Mouse (Mus musculus) myocyte (in vitro differentiated cells): ENCODE measurements around the gene Leng8.

Experiments
- CEBPB ChIP-seq: IDR thresholded peaks from 2 replicates; pipeline ENCODE4 v1.6.1; 2011; ENCODE audit warnings: mild to moderate bottlenecking, moderate library complexity; ENCODE audit not compliant: poor library complexity, insufficient read depth, severe bottlenecking
- E2F4 ChIP-seq: IDR thresholded peaks from one replicate; pipeline ENCODE4 v1.6.1; 2011; ENCODE audit warnings: mild to moderate bottlenecking, control low read depth, moderate library complexity; ENCODE audit not compliant: insufficient read depth
- MAX ChIP-seq: IDR thresholded peaks from one replicate; pipeline ENCODE4 v1.6.1; 2011; ENCODE audit warnings: low read depth, mild to moderate bottlenecking, control low read depth
- POLR2A ChIP-seq: IDR thresholded peaks from one replicate; pipeline ENCODE4 v1.6.1; 2011; ENCODE audit warnings: low read depth, mild to moderate bottlenecking, control low read depth, moderate library complexity; ENCODE audit not compliant: insufficient read length
- SRF ChIP-seq: IDR thresholded peaks from one replicate; pipeline ENCODE4 v1.6.1; 2011; ENCODE audit warnings: low read depth; ENCODE audit not compliant: control insufficient read depth, insufficient read length
- USF1 ChIP-seq: IDR thresholded peaks from one replicate; pipeline ENCODE4 v1.6.1; 2011; ENCODE audit warnings: low read depth, mild to moderate bottlenecking, control low read depth, moderate library complexity

- TF ChIP-seq POLR2A, result no peak
- no peak for TF ChIP-seq CEBPB
- no peak for TF ChIP-seq MAX
- no peak for TF ChIP-seq E2F4
- TF ChIP-seq SRF, result no peak
- no peak for TF ChIP-seq USF1
These were observed 30.3 kb downstream of the Leng8 start for GRCm38 (mm10) chr7:4167098-4167497.
